Mouse (Mus musculus) kidney, adult 2 months (tissue): ENCODE data around the gene Ube2m. TPM values are rescaled to one million over a fixed set of nuclear protein-coding genes. Genes with fewer than 3 reads are reported as not detected.

Source experiments
- DNase-seq: peaks from one replicate; pipeline ENCODE4 v3.0.0; 2021
- H3K27ac ChIP-seq: fragments of 200-500 bp; 2 replicates; pipeline ENCODE4 v1.5.1; 2012; ENCODE audit warnings: low read depth, low read length, control low read depth, inconsistent platforms; ENCODE audit not compliant: insufficient read depth
- H3K27me3 ChIP-seq: fragments of 200-500 bp; replicated peaks from 2 replicates; pipeline ENCODE4 v1.6.1; 2012; ENCODE audit warnings: mild to moderate bottlenecking, moderate library complexity, low read length, inconsistent platforms; ENCODE audit not compliant: control insufficient read depth, insufficient read depth
- H3K36me3 ChIP-seq: fragments of 200-500 bp; 2 replicates; pipeline ENCODE4 v1.6.1; 2012; ENCODE audit warnings: mild to moderate bottlenecking, moderate library complexity, low read length, inconsistent platforms; ENCODE audit not compliant: control insufficient read depth, insufficient read depth
- H3K4me1 ChIP-seq: fragments of 200-500 bp; 2 replicates; pipeline ENCODE4 v1.6.1; 2011; ENCODE audit warnings: low read length; ENCODE audit not compliant: control insufficient read depth, insufficient read depth
- H3K4me3 ChIP-seq: fragments of 200-500 bp; 2 replicates; pipeline ENCODE4 v1.5.1; 2011; ENCODE audit warnings: mild to moderate bottlenecking, low read depth, low read length, control low read depth; ENCODE audit not compliant: insufficient read depth
- CTCF ChIP-seq: fragments of 200-500 bp; conservative IDR thresholded peaks from 2 replicates; pipeline ENCODE4 v1.5.1; 2011; ENCODE audit warnings: low read depth, mild to moderate bottlenecking, control low read depth, low read length, moderate library complexity, mixed read lengths; ENCODE audit not compliant: insufficient read depth, insufficient read length
- POLR2A ChIP-seq: fragments of 200-500 bp; IDR thresholded peaks from one replicate; pipeline ENCODE4 v1.6.1; 2011; ENCODE audit warnings: low read depth, low read length, control low read depth
- WGBS: fragments of 180-500 bp; shearing (Covaris S2); methylation state at CpG from one replicate; pipeline ENCODE4 v1.1.7; 2018; 5-methylcytosine and 5-hydroxymethylcytosine counted together
- polyA plus RNA-seq: library from polyadenylated mRNA; depleted of rRNA; stranded (reverse); fragments of >200 nt; gene quantifications from 2 replicates; pipeline ENCODE4 v1.2.3, GENCODE M21; 2012; rRNA removed

Ube2m gene
- polyA plus RNA-seq, 1 experiment, result 249 TPM

DNA sequence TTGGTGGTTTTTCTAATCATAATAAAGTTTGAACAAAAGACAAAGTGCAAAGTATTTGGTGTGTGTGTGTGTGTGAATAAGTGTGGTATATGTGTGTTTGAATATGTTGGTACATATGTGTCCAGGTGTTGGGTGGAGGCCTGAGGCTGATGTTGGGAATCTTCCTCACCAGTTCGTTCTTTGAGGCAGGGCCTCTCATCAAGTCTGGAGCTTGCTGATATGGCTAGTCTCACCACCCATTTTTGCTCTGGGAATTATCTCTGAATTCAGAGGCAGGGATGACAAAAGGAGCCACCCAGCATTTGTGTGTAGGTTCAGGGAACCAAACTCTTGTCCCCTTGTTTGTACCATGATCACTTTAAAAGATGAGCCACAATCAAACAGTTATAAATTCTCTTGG is 52.4 kb downstream of the Ube2m start:
- TF ChIP-seq CTCF, result no peak
- TF ChIP-seq POLR2A, result no peak
- H3K4me3 ChIP-seq, result no peak overlapping the region
- no peaks in the 10 kb centered on the region for H3K36me3 ChIP-seq
- no peak for DNase-seq
- no peaks in the 10 kb centered on the region for H3K27me3 ChIP-seq
- 81% methylated on average over 1 of the region's 1 CpGs for WGBS
- H3K27ac ChIP-seq, result no peak overlapping the region
- no peaks in the 10 kb centered on the region for H3K4me1 ChIP-seq

Other genes with a start within 250 kb of the Ube2m start
- 0.59 and 0.88 TPM in 2 replicates for gene Zscan18, start 234.6 kb downstream of the Ube2m start, polyA plus RNA-seq
- gene Zfp329, start 219.4 kb downstream of the Ube2m start, polyA plus RNA-seq, result 1.1 and 1.7 TPM in 2 replicates
- gene Zfp110, start 203.5 kb downstream of the Ube2m start, polyA plus RNA-seq, result 7.7 and 9.4 TPM in 2 replicates
- 1.3 and 1.4 TPM in 2 replicates for gene Zfp128, start 157.1 kb downstream of the Ube2m start, polyA plus RNA-seq
- 11.6 and 12.5 TPM in 2 replicates for gene Zscan22, start 140.5 kb downstream of the Ube2m start, polyA plus RNA-seq
- 1,384 and 1,441 TPM in 2 replicates for gene Rps5, start 116.0 kb downstream of the Ube2m start, polyA plus RNA-seq
- gene Rnf225, start 110.9 kb downstream of the Ube2m start, polyA plus RNA-seq, result 0.08 and 0.11 TPM in 2 replicates
- gene Zfp324, start 72.4 kb downstream of the Ube2m start, polyA plus RNA-seq, result 4.8 and 5.9 TPM in 2 replicates
- gene Zfp446, start 60.4 kb downstream of the Ube2m start, polyA plus RNA-seq, result 5.4 and 6.2 TPM in 2 replicates
- 0.56 and 0.69 TPM in 2 replicates for gene Slc27a5, start 40.1 kb downstream of the Ube2m start, polyA plus RNA-seq
- 186 and 191 TPM in 2 replicates for gene Trim28, start 39.2 kb downstream of the Ube2m start, polyA plus RNA-seq
- gene Zbtb45, start 28.2 kb downstream of the Ube2m start, polyA plus RNA-seq, result 14.1 and 15.0 TPM in 2 replicates
- 103 and 134 TPM in 2 replicates for gene Chmp2a, start 3.5 kb downstream of the Ube2m start, polyA plus RNA-seq
- 1.3 and 1.8 TPM in 2 replicates for gene Mzf1, start 16.5 kb upstream of the Ube2m start, polyA plus RNA-seq
- gene Vmn1r85, start 56.9 kb upstream of the Ube2m start, polyA plus RNA-seq, result not detected in 2 replicates
- not detected in 2 replicates for gene Vmn1r86, start 81.6 kb upstream of the Ube2m start, polyA plus RNA-seq
- gene Vmn1r87, start 101.9 kb upstream of the Ube2m start, polyA plus RNA-seq, result not detected in 2 replicates
- not detected in 2 replicates for gene Vmn1r88, start 121.3 kb upstream of the Ube2m start, polyA plus RNA-seq
- not detected in 2 replicates for gene Vmn1r89, start 174.7 kb upstream of the Ube2m start, polyA plus RNA-seq
- 3.4 TPM in 2 replicates for gene Lig1, start 239.0 kb upstream of the Ube2m start, polyA plus RNA-seq
- gene Zswim9, start 240.4 kb upstream of the Ube2m start, polyA plus RNA-seq, result 3.2 and 4.0 TPM in 2 replicates